Mouse (Mus musculus): Measurements from ENCODE around the gene Pgls. TPM values are rescaled to one million over a fixed set of nuclear protein-coding genes. Genes with fewer than 3 reads are reported as not detected.

Pgls gene
- polyA plus RNA-seq, 2 experiments: 45.6 to 104 TPM

DNA sequence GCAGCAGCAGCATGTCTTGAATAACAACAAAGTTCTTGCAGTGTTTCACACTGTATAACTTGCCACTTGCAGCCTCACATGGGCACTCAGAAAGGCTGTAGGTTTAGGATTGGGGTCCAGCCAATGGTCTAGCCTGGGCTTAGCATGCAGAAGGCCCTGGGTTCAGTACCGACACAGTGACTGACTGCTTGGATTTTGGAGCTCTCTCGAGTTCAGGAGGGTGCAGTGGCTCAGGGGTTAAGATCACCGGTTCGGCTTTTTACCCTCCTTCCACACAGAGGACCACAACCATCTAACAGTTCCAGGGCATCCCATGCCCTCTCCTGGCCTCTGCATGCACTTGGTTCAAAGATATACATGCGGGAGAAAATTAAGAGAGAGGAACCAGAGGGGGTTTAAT lies 959 bp upstream of the Pgls start:
- WGBS (ENCODE audit: insufficient replicate concordance): 13% methylated on average over 5 of the region's 5 CpGs
- Histone ChIP-seq H3K9ac (replicated peaks) (peak overlapping the region; percentile 79), H3K9me3 (ENCODE audit: control insufficient read depth, low read length) (no peaks in the 10 kb centered on the region), H3K27me3 (ENCODE audit: control insufficient read depth, insufficient read depth, low read length) (no peaks in the 10 kb centered on the region), H3K4me1 (replicated peaks; ENCODE audit: control insufficient read depth in 2 of 2, insufficient read depth in 2 of 2, low read length in 1 of 2) (peaks cover 9 to 19% of the 10 kb centered on the region in 2 experiments), H3K27ac (peak overlapping the region; percentile 90), H3K4me3 (ENCODE audit: insufficient read depth in 1 of 2, low read depth in 2 of 2, low read length in 2 of 2) (peak overlapping the region; percentile 72 to 80), H3K4me2 (ENCODE audit: low read depth) (peak overlapping the region; percentile 98), H3K36me3 (replicated peaks; ENCODE audit: control insufficient read depth, insufficient read depth, low read depth) (no peaks in the 10 kb centered on the region)
- ATAC-seq (ENCODE audit: insufficient read depth) (no peak), DNase-seq (ENCODE audit: low read depth in 3 of 3, low spot score in 3 of 3) (no peak)
- no peak for TF ChIP-seq EP300 (IDR thresholded peaks at IDR 0.05; ENCODE audit: low read depth)
- no peak for TF ChIP-seq CTCF (IDR thresholded peaks at IDR 0.05; ENCODE audit: low read depth)

DNA sequence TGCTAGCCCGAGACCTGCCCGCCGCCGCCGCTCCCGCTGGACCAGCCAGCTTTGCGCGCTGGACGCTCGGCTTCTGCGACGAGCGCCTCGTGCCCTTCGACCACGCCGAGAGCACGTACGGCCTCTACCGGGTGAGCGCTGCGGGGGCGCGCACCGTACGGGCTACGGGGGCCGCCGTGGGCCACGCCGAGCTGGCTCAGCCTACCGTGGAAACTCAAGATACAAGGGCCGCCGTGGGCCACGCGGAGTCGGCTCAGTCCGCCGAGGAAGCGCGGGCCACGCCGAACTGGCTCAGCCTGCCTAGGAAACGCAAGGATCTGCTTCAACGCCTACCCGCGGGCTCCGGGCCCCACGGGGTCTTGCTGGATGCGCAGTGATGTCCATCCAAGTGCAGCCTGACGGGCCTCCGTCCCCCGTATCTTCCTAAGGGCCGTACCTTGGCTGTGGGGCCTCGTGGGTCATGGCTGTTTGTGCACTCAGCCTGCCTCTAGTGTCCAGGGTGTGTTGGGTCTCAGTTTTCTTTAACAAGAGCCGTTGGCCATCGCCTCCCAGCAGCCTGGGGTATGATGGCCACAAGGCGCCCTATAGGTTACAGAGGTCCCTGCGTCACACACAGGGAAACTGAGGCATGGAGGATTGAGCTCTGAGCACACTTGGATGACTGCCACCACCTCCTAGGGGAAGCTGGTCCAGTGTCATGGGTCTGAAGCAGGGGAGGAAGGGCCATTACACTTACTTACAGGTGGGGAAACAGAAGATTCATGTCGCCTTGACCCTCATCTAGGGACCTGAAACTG lies 596 bp downstream of the Pgls start:
- ATAC-seq (ENCODE audit: insufficient read depth): peak; percentile 50
- Histone ChIP-seq H3K27ac (peak overlapping the region; percentile 90), H3K4me3 (ENCODE audit: insufficient read depth in 1 of 2, low read depth in 2 of 2, low read length in 2 of 2) (peak overlapping the region; percentile 72 to 80), H3K9me3 (ENCODE audit: control insufficient read depth, low read length) (no peaks in the 10 kb centered on the region), H3K4me1 (replicated peaks; ENCODE audit: control insufficient read depth in 2 of 2, insufficient read depth in 2 of 2, low read length in 1 of 2) (peaks cover 9 to 19% of the 10 kb centered on the region in 2 experiments), H3K9ac (replicated peaks) (peak overlapping the region; percentile 79), H3K27me3 (ENCODE audit: control insufficient read depth, insufficient read depth, low read length) (no peaks in the 10 kb centered on the region), H3K4me2 (ENCODE audit: low read depth) (peak overlapping the region; percentile 98), H3K36me3 (replicated peaks; ENCODE audit: control insufficient read depth, insufficient read depth, low read depth) (no peaks in the 10 kb centered on the region)
- TF ChIP-seq EP300 (IDR thresholded peaks at IDR 0.05; ENCODE audit: low read depth) (no peak), CTCF (IDR thresholded peaks at IDR 0.05; ENCODE audit: low read depth) (no peak)
- no peak for DNase-seq (ENCODE audit: low read depth in 3 of 3, low spot score in 3 of 3)
- 3% methylated on average over 60 of the region's 60 CpGs for WGBS (ENCODE audit: insufficient replicate concordance)

DNA sequence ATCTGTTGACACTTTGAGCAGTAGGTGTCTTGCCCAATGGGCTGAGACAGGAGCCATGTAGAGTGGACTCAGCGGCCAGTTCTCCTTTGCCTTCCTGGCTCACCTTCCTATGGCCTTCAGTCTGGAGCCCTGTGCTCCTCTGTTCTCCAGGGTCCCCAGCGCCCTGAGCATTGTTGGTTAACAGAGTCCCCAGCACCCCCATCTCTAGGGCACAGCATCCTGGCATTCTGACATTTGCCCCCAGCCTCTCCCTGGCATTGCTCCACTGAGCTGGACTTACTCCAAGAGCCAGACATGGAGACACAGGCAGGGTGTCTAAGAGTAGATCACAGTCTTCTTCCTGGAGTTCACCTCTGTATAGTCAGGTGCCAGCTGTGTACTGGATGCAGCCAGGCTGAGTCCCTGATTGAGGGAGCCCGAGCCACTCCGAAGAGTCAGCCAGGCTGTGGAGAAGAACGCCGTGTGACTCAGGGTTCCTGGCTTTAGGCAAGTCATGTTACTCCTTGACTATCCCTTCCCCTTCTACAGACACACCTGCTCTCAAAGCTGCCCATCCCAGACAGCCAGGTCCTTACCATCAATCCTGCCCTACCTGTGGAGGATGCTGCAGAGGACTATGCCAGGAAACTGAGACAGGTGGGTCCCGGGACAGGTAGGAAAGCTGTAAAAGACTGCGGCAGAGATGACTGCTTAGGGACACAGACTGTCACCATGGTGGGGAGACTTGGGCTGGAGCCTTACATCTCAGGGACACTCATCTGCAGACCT lies 1.8 kb downstream of the Pgls start:
- Histone ChIP-seq H3K36me3 (replicated peaks; ENCODE audit: control insufficient read depth, insufficient read depth, low read depth) (no peaks in the 10 kb centered on the region), H3K4me3 (ENCODE audit: insufficient read depth in 1 of 2, low read depth in 2 of 2, low read length in 2 of 2) (no peak overlapping the region), H3K4me2 (ENCODE audit: low read depth) (peak overlapping the region; percentile 98), H3K27ac (no peak overlapping the region), H3K9ac (replicated peaks) (no peak overlapping the region), H3K9me3 (ENCODE audit: control insufficient read depth, low read length) (no peaks in the 10 kb centered on the region), H3K4me1 (replicated peaks; ENCODE audit: control insufficient read depth in 2 of 2, insufficient read depth in 2 of 2, low read length in 1 of 2) (peaks cover 9 to 19% of the 10 kb centered on the region in 2 experiments), H3K27me3 (ENCODE audit: control insufficient read depth, insufficient read depth, low read length) (no peaks in the 10 kb centered on the region)
- WGBS (ENCODE audit: insufficient replicate concordance): 81% methylated on average over 8 of the region's 8 CpGs
- DNase-seq (ENCODE audit: low read depth in 3 of 3, low spot score in 3 of 3): no peak
- TF ChIP-seq EP300 (IDR thresholded peaks at IDR 0.05; ENCODE audit: low read depth) (no peak), CTCF (IDR thresholded peaks at IDR 0.05; ENCODE audit: low read depth) (no peak)
- no peak for ATAC-seq (ENCODE audit: insufficient read depth)

DNA sequence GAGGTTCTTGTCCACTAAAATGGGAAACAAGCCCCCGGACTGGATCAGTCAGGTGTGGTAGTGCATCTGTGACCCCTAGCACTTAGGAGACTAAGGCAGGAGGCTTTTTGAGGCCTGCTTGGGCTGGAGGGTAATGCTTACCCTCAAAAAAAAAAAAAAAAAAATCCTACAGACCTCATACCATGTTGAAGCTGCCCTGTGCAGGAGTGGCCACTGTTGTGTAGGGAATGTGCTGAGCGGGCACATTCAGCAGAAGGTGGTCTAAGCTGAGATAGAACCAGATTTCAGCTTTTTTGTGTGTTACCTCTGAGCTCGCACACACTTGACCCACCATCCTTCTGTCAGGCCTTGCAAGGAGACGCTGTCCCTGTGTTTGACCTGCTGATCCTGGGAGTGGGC lies 2.3 kb downstream of the Pgls start:
- no peak overlapping the region for H3K9ac ChIP-seq (replicated peaks)
- H3K27ac ChIP-seq: no peak overlapping the region
- H3K4me3 ChIP-seq (ENCODE audit: insufficient read depth in 1 of 2, low read depth in 2 of 2, low read length in 2 of 2): no peak overlapping the region
- H3K36me3 ChIP-seq (replicated peaks; ENCODE audit: control insufficient read depth, insufficient read depth, low read depth): no peaks in the 10 kb centered on the region
- no peak for ATAC-seq (ENCODE audit: insufficient read depth)
- no peak overlapping the region for H3K4me2 ChIP-seq (ENCODE audit: low read depth)
- TF ChIP-seq CTCF (IDR thresholded peaks at IDR 0.05; ENCODE audit: low read depth) (no peak), EP300 (IDR thresholded peaks at IDR 0.05; ENCODE audit: low read depth) (no peak)
- WGBS (ENCODE audit: insufficient replicate concordance): 84% methylated on average over 4 of the region's 4 CpGs
- H3K27me3 ChIP-seq (ENCODE audit: control insufficient read depth, insufficient read depth, low read length): no peaks in the 10 kb centered on the region
- peaks cover 9 to 19% of the 10 kb centered on the region in 2 experiments for H3K4me1 ChIP-seq (replicated peaks; ENCODE audit: control insufficient read depth in 2 of 2, insufficient read depth in 2 of 2, low read length in 1 of 2)
- H3K9me3 ChIP-seq (ENCODE audit: control insufficient read depth, low read length): no peaks in the 10 kb centered on the region
- DNase-seq (ENCODE audit: low read depth in 3 of 3, low spot score in 3 of 3): no peak

- H3K9ac ChIP-seq (replicated peaks): no peak overlapping the region
- peaks cover 3% of the 10 kb centered on the region; the same call in 1 of the 2 replicates for H3K27me3 ChIP-seq (ENCODE audit: control insufficient read depth, insufficient read depth, low read length)
- no peaks in the 10 kb centered on the region for H3K36me3 ChIP-seq (replicated peaks; ENCODE audit: control insufficient read depth, insufficient read depth, low read depth)
- DNase-seq (ENCODE audit: low read depth in 3 of 3, low spot score in 3 of 3): peak; percentile 54 to 61 (median 58)
- WGBS (ENCODE audit: insufficient replicate concordance): 11% methylated on average over 27 of the region's 27 CpGs
- peaks cover 9 to 15% of the 10 kb centered on the region in 2 experiments for H3K4me1 ChIP-seq (replicated peaks; ENCODE audit: control insufficient read depth in 2 of 2, insufficient read depth in 2 of 2, low read length in 1 of 2)
- TF ChIP-seq EP300 (IDR thresholded peaks at IDR 0.05; ENCODE audit: low read depth) (no peak), CTCF (IDR thresholded peaks at IDR 0.05; ENCODE audit: low read depth) (peak; percentile 100)
- ATAC-seq (ENCODE audit: insufficient read depth): no peak
- H3K27ac ChIP-seq: no peak overlapping the region
- H3K4me2 ChIP-seq (ENCODE audit: low read depth): no peak overlapping the region
- no peaks in the 10 kb centered on the region for H3K9me3 ChIP-seq (ENCODE audit: control insufficient read depth, low read length)
- H3K4me3 ChIP-seq (ENCODE audit: insufficient read depth in 1 of 2, low read depth in 2 of 2, low read length in 2 of 2): no peak overlapping the region
Measured at GRCm38 (mm10) chr8:71595862-71596261, 3.9 kb downstream of the Pgls start.

All from liver, embryonic 14.5 days (tissue).